Mouse (Mus musculus): ENCODE results near the gene Fthl17d. TPM values are rescaled to one million over a fixed set of nuclear protein-coding genes. Genes with fewer than 3 reads are reported as not detected.
"Not testable (repeated sequence)": the region's sequence is repeated elsewhere in the genome, so short reads cannot be mapped to it uniquely, and the experiment has no call there.

The Fthl17d gene
- total RNA-seq (2021), result not detected
- long read RNA-seq, experiment 1, result 0 reads
- long read RNA-seq, experiment 2, result 0 reads

DNA sequence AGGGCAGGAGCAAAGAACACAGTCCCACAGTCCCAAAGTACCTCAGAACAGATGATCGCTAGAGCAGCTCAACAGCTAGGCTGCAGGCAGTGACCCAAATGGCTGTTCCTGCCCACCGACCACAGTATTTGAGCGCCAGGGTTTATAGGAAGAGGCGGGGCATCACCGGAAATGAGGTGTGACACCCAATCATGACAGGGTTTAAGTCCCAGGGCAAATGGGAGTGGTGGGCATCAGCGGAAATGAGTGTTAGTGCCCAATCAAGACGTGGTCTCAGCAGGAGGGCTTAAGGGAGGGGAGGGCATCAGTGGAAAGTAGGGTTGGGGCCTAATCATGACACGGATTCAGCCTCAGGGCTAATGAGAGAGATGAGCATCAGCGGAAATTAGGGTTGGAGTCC is at the start of gene Fthl17d:
TSS of gene Fthl17d (minus strand) at position 101 of the 400 bp plus-strand sequence.
- DNase-seq, result not testable (repeated sequence)

DNA sequence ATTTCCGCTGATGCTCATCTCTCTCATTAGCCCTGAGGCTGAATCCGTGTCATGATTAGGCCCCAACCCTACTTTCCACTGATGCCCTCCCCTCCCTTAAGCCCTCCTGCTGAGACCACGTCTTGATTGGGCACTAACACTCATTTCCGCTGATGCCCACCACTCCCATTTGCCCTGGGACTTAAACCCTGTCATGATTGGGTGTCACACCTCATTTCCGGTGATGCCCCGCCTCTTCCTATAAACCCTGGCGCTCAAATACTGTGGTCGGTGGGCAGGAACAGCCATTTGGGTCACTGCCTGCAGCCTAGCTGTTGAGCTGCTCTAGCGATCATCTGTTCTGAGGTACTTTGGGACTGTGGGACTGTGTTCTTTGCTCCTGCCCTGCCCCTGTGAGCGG is 46.6 kb upstream of the Fthl17d start, which contains the start of gene Fthl17e:
TSS of gene Fthl17e (plus strand) at position 301 of the 400 bp plus-strand sequence.
- not testable (repeated sequence) for DNase-seq

DNA sequence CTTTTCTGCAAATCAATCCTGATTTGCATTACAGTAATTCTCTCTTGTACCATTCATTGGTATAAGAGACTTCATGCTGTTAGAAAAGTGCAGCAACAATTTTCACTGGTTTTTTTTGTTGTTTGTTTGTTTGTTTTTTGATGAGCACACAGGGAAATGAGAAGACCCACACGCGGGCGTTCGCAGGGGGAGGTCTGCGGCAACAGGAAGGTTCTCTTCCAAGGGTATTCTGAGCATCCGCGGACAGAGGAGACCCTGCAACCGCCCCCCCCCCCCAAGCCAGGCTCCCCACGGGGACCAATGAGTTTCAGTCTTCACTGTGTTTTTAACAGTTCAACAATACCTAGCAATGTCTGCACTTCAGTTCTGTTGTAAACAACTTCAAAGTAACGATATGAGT is 32.9 kb upstream of the Fthl17d start:
- no peak for DNase-seq

DNA sequence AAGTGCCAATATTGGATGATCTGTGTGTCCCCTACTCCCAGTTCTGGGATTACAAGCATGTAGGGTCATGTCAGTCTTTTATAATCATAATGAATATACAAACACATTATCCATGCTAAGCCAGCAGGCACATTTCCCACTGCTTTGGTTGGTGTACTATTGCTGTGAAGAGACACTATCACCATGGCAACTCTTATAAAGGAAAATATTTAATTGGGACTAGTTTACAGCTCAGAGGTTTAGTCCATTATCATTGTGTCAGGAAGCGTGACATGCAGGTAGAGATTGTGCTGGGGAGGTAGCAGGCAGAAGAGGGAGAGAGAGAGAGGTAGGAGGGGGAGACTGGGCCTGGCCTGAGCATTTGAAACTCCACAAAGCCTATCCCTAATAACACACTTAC is 29.5 kb upstream of the Fthl17d start:
- DNase-seq, result no peak

DNA sequence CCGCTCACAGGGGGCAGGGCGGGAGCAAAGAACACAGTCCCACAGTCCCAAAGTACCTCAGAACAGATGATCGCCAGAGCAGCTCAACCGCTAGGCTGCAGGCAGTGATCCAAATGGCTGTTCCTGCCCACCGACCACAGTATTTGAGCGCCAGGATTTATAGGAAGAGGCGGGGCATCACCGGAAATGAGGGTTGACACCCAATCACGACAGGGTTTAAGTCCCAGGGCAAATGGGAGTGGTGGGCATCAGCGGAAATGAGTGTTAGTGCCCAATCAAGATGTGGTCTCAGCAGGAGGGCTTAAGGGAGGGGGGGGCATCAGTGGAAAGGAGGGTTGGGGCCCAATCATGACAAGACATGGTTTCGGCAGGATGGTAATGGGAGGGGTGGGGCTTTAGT is 10.1 kb downstream of the Fthl17d start, which contains the start of gene Fthl17c:
TSS of gene Fthl17c (minus strand) at position 101 of the 400 bp plus-strand sequence.
- not testable (repeated sequence) for DNase-seq

DNA sequence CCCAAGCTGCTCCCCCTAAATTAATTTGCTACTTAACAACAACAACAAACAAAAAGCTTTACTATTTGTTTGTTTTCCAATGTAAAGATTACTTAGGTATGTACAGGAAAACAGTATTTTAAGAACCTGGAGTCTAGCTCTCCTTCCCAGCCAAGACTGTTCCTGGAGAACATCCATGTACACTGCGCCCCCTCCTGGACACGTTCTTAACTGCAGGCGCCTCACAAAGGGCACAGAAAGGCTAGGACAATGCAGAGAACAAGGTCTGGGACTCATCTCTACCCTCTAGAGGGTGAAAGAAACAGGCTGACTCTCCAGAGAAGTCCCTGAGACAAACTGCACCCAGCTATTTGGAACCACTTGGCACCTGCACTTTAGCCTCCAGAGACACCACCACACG is 21.9 kb downstream of the Fthl17d start:
- DNase-seq, result peak; percentile 5

DNA sequence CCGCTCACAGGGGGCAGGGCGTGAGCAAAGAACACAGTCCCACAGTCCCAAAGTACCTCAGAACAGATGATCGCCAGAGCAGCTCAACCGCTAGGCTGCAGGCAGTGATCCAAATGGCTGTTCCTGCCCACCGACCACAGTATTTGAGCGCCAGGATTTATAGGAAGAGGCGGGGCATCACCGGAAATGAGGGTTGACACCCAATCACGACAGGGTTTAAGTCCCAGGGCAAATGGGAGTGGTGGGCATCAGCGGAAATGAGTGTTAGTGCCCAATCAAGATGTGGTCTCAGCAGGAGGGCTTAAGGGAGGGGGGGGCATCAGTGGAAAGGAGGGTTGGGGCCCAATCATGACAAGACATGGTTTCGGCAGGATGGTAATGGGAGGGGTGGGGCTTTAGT is 23.7 kb downstream of the Fthl17d start, which contains the start of gene Fthl17b:
TSS of gene Fthl17b (minus strand) at position 101 of the 400 bp plus-strand sequence.
- DNase-seq, result not testable (repeated sequence)

DNA sequence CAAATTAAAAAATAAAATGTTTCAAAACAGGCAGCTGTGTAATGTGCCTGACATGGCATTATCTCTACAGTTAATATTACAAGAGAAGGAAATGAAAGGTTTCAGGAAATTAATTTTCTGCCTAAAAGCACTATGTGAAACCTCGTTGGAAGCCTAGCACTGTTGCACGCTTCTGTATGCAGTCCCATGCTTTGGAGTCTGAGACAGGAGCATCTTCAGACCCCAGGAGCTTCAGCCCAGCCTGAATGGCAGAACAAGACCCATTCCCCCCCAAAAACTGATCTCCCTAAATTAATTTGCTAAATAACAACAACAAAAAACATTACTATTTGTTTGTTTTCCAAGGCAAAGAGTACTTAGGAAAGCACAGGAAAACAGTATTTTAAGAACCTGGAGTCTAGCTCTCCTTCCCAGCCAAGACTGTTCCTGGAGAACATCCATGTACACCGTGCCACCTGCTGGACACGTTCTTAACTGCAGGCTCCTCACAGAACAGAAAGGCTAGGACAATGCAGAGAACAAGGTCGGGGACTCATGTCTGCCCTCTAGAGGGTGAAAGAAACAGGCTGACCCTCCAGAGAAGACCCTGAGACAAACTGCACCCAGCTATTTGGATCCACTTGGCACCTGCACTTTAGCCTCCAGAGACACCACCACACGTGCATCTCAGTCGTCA is 38.3 kb downstream of the Fthl17d start:
- DNase-seq, result peak; percentile 73

DNA sequence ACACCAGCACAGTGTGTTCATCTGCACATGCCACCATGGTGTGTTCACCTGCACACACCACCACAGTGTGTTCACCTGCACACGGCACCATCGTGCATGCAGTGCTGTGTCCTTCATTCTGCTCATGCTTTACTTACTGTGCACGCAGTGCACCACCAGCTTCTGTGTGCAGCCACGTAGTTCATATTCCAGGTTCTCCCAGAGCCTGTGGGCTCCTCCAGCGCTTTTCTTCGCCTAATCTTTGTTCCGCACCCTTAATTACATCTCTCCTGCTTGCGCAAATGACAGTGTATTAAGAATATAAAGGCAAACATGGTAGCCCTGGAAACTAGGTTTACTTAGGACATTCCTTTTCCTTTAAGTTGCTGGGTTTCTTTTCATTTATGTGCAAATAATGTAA is 42.5 kb downstream of the Fthl17d start:
- DNase-seq, result no peak

Other genes starting within 250 kb of the Fthl17d start
- gene Ssx9, start 238.3 kb downstream of the Fthl17d start, total RNA-seq (2021), result not detected
- gene Ssxb5, start 183.1 kb downstream of the Fthl17d start, total RNA-seq (2021), result not detected
- not detected for gene Gm6592, start 142.8 kb downstream of the Fthl17d start, total RNA-seq (2021)
- not detected for gene Gm5751, start 112.5 kb downstream of the Fthl17d start, total RNA-seq (2021)
- gene B630019K06Rik, start 94.4 kb downstream of the Fthl17d start, total RNA-seq (2021), result 1 to 10 TPM; 1.7 TPM
- gene Fthl17b, start 23.8 kb downstream of the Fthl17d start, total RNA-seq (2021), result not detected
- not detected for gene Fthl17c, start 10.2 kb downstream of the Fthl17d start, total RNA-seq (2021)
- not detected for gene Fthl17e, start 46.7 kb upstream of the Fthl17d start, total RNA-seq (2021)
- not detected for gene Fthl17f, start 76.3 kb upstream of the Fthl17d start, total RNA-seq (2021)
- gene 4930402K13Rik, start 117.8 kb upstream of the Fthl17d start, total RNA-seq (2021), result not detected
- under 1 TPM; 0.11 to 0.26 TPM for gene Lancl3, start 213.1 kb upstream of the Fthl17d start, total RNA-seq (2021)